18 mouse cellular contexts compared by ENCODE assay signal in the genomic region with DNA sequence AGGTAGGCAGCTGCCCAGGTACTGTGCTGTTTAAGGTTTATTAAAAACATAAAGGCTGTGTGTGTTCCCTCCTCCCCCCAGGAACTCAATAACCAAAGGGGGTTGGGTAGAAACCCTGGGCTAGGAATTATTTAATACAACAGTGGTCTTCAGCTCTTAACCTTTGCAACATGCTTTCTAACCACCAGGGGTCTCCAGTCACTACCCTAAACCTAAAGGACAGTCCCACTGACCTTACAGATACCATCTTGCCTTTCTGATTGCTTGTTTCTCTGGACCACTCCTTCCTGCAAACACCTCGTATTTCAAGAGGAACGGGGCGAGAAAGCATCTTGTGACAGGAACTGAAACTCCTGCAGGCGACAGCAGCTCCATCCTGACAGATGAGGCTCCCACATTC.
DNase-seq lines count a peak whose midpoint lies in the region; ATAC-seq and TF ChIP-seq lines count a peak whose summit lies in the region.
"Had no signal": no experiment of that assay in that cellular context is flagged by ENCODE, and none has a peak within 500 bp of the region (broad histone marks: within the 10 kb centered on the region; RNA-seq: fewer than 3 reads in every experiment).

No protein-coding gene starts in this region.

- DNase-seq in cerebellum, adult 9-10 months: peak; percentile 16
- no peak for DNase-seq in cerebellum, adult 11-12 months
- DNase-seq in midbrain, embryonic 14.5 days: peak; percentile 6
- DNase-seq in stomach, postnatal 0 days (ENCODE audit: low spot score): no peak
- no peak for DNase-seq in limb, embryonic 10.5 days (ENCODE audit: low spot score)
- DNase-seq: B cell, adult 2 months; heart, postnatal 36 days; kidney, postnatal 10 days; liver; lung, postnatal 14 days; right cerebral cortex, adult 18-20 months; thymus, postnatal 4 days had no signal

- H3K4me2 ChIP-seq in intestine, postnatal 0 days (replicated peaks; ENCODE audit: low read depth): no peak overlapping the region
- H3K4me2 ChIP-seq in intestine, embryonic 16.5 days (ENCODE audit: low read depth, low read length): no peak overlapping the region
- H3K4me2 ChIP-seq in midbrain, embryonic 14.5 days (ENCODE audit: low read length): no peak overlapping the region
- H3K4me2 ChIP-seq in midbrain, embryonic 15.5 days: no peak overlapping the region
- H3K4me2 ChIP-seq in stomach, postnatal 0 days (replicated peaks; ENCODE audit: low read depth): no peak overlapping the region
- H3K4me2 ChIP-seq: forebrain, embryonic 13.5 days; midbrain, embryonic 11.5 days had no signal

- no peak for ATAC-seq in intestine, postnatal 0 days
- no peak for ATAC-seq in intestine, embryonic 16.5 days
- no peak for ATAC-seq in midbrain, embryonic 14.5 days (ENCODE audit: low FRiP score, low TSS enrichment)
- no peak for ATAC-seq in midbrain, embryonic 15.5 days (replicated peaks)
- ATAC-seq in stomach, postnatal 0 days (ENCODE audit: low FRiP score, low TSS enrichment): no peak
- ATAC-seq: forebrain, embryonic 13.5 days had no signal

- H3K4me3 ChIP-seq in intestine, postnatal 0 days (ENCODE audit: low read depth, low read length): no peak overlapping the region
- H3K4me3 ChIP-seq in intestine, embryonic 16.5 days (ENCODE audit: low read length): no peak overlapping the region
- no peak overlapping the region for H3K4me3 ChIP-seq in midbrain, embryonic 14.5 days (replicated peaks; ENCODE audit: low read depth, low read length)
- H3K4me3 ChIP-seq in midbrain, embryonic 15.5 days: no peak overlapping the region
- no peak overlapping the region for H3K4me3 ChIP-seq in stomach, postnatal 0 days (ENCODE audit: low read depth, low read length)
- no peak overlapping the region for H3K4me3 ChIP-seq in limb, embryonic 10.5 days
- H3K4me3 ChIP-seq: forebrain, embryonic 13.5 days; myocyte had no signal

- no peaks in the 10 kb centered on the region for H3K27me3 ChIP-seq in intestine, postnatal 0 days (replicated peaks; ENCODE audit: control insufficient read depth, insufficient read depth, low read length)
- no peaks in the 10 kb centered on the region for H3K27me3 ChIP-seq in intestine, embryonic 16.5 days (replicated peaks; ENCODE audit: control insufficient read depth, insufficient read depth, low read length)
- H3K27me3 ChIP-seq in midbrain, embryonic 14.5 days (ENCODE audit: control insufficient read depth, insufficient read depth, low read length): no peaks in the 10 kb centered on the region
- H3K27me3 ChIP-seq in midbrain, embryonic 15.5 days (replicated peaks): no peaks in the 10 kb centered on the region
- H3K27me3 ChIP-seq in stomach, postnatal 0 days (ENCODE audit: control insufficient read depth, insufficient read depth, low read length): no peaks in the 10 kb centered on the region
- no peaks in the 10 kb centered on the region for H3K27me3 ChIP-seq in limb, embryonic 10.5 days (ENCODE audit: low read depth, poor library complexity, severe bottlenecking)

- no peaks in the 10 kb centered on the region for H3K4me1 ChIP-seq in intestine, postnatal 0 days (replicated peaks; ENCODE audit: control insufficient read depth, insufficient read depth, low read length)
- no peaks in the 10 kb centered on the region for H3K4me1 ChIP-seq in intestine, embryonic 16.5 days (ENCODE audit: control insufficient read depth, insufficient read depth, low read length)
- no peaks in the 10 kb centered on the region for H3K4me1 ChIP-seq in midbrain, embryonic 14.5 days (ENCODE audit: control insufficient read depth, insufficient read depth, low read length)
- no peaks in the 10 kb centered on the region for H3K4me1 ChIP-seq in midbrain, embryonic 15.5 days
- H3K4me1 ChIP-seq in stomach, postnatal 0 days (replicated peaks; ENCODE audit: control insufficient read depth, insufficient read depth): no peaks in the 10 kb centered on the region
- peaks cover 11% of the 10 kb centered on the region for H3K4me1 ChIP-seq in limb, embryonic 10.5 days
- H3K4me1 ChIP-seq: forebrain, embryonic 13.5 days had no signal

- WGBS in intestine, postnatal 0 days: 77% methylated on average over 4 of the region's 4 CpGs
- 71% methylated on average over 4 of the region's 4 CpGs for WGBS in intestine, embryonic 16.5 days
- 79% methylated on average over 4 of the region's 4 CpGs for WGBS in midbrain, embryonic 14.5 days
- 73% methylated on average over 4 of the region's 4 CpGs for WGBS in midbrain, embryonic 15.5 days
- 71% methylated on average over 4 of the region's 4 CpGs for WGBS in stomach, postnatal 0 days
- WGBS in limb, embryonic 10.5 days: 67% methylated on average over 4 of the region's 4 CpGs

- TF ChIP-seq CTCF in intestine, postnatal 0 days (IDR thresholded peaks at IDR 0.05; ENCODE audit: low read depth): peak; percentile 45
- TF ChIP-seq CTCF in stomach, postnatal 0 days (IDR thresholded peaks at IDR 0.05; ENCODE audit: low read depth): peak; percentile 37

- no peak overlapping the region for H3K27ac ChIP-seq in intestine, postnatal 0 days (ENCODE audit: low read depth, low read length)
- no peak overlapping the region for H3K27ac ChIP-seq in intestine, embryonic 16.5 days (ENCODE audit: low read length)
- H3K27ac ChIP-seq in midbrain, embryonic 14.5 days (replicated peaks; ENCODE audit: low read depth, low read length): no peak overlapping the region
- H3K27ac ChIP-seq in midbrain, embryonic 15.5 days: no peak overlapping the region
- no peak overlapping the region for H3K27ac ChIP-seq in stomach, postnatal 0 days (replicated peaks)
- H3K27ac ChIP-seq in limb, embryonic 10.5 days: no peak overlapping the region
- H3K27ac ChIP-seq: forebrain, embryonic 13.5 days had no signal

- no peak for TF ChIP-seq EP300 in stomach, postnatal 0 days (optimal IDR thresholded peaks at IDR 0.05)

- no peaks in the 10 kb centered on the region for H3K9me3 ChIP-seq in intestine, postnatal 0 days (ENCODE audit: control insufficient read depth)
- H3K9me3 ChIP-seq in intestine, embryonic 16.5 days (ENCODE audit: control insufficient read depth, low read length): no peaks in the 10 kb centered on the region
- peaks cover 4% of the 10 kb centered on the region; the same call in 1 of the 2 replicates for H3K9me3 ChIP-seq in midbrain, embryonic 14.5 days (ENCODE audit: control insufficient read depth, low read length)
- no peaks in the 10 kb centered on the region for H3K9me3 ChIP-seq in midbrain, embryonic 15.5 days
- H3K9me3 ChIP-seq in stomach, postnatal 0 days (ENCODE audit: control insufficient read depth, low read length): no peaks in the 10 kb centered on the region
- H3K9me3 ChIP-seq in limb, embryonic 10.5 days (replicated peaks): no peaks in the 10 kb centered on the region
- H3K9me3 ChIP-seq: forebrain, embryonic 13.5 days had no signal

- no peaks in the 10 kb centered on the region for H3K36me3 ChIP-seq in intestine, postnatal 0 days (ENCODE audit: control insufficient read depth, insufficient read depth)
- no peaks in the 10 kb centered on the region for H3K36me3 ChIP-seq in intestine, embryonic 16.5 days (ENCODE audit: control insufficient read depth, insufficient read depth, low read length)
- H3K36me3 ChIP-seq in midbrain, embryonic 14.5 days (ENCODE audit: control insufficient read depth, insufficient read depth, low read length): no peaks in the 10 kb centered on the region
- no peaks in the 10 kb centered on the region for H3K36me3 ChIP-seq in midbrain, embryonic 15.5 days (replicated peaks)
- no peaks in the 10 kb centered on the region for H3K36me3 ChIP-seq in stomach, postnatal 0 days (ENCODE audit: control insufficient read depth, insufficient read depth, low read length)
- no peaks in the 10 kb centered on the region for H3K36me3 ChIP-seq in limb, embryonic 10.5 days

- H3K9ac ChIP-seq in intestine, postnatal 0 days (ENCODE audit: low read depth, low read length): no peak overlapping the region
- no peak overlapping the region for H3K9ac ChIP-seq in intestine, embryonic 16.5 days (ENCODE audit: low read depth, low read length)
- H3K9ac ChIP-seq in midbrain, embryonic 14.5 days (replicated peaks; ENCODE audit: low read length): no peak overlapping the region
- H3K9ac ChIP-seq in midbrain, embryonic 15.5 days: no peak overlapping the region
- H3K9ac ChIP-seq in stomach, postnatal 0 days (ENCODE audit: low read length): no peak overlapping the region
- H3K9ac ChIP-seq: forebrain, embryonic 13.5 days had no signal

Comparison
In these comparisons a context has a peak if more than half of its experiments do, and no peak if none do; other contexts are left out.
1. DNase-seq: peak in cerebellum, adult 9-10 months (single experiment) and midbrain, embryonic 14.5 days (single experiment); none in cerebellum, adult 11-12 months (single experiment), stomach, postnatal 0 days (single experiment) and limb, embryonic 10.5 days (single experiment).